Mouse (Mus musculus): ENCODE results near the gene Iqgap2.

DNA sequence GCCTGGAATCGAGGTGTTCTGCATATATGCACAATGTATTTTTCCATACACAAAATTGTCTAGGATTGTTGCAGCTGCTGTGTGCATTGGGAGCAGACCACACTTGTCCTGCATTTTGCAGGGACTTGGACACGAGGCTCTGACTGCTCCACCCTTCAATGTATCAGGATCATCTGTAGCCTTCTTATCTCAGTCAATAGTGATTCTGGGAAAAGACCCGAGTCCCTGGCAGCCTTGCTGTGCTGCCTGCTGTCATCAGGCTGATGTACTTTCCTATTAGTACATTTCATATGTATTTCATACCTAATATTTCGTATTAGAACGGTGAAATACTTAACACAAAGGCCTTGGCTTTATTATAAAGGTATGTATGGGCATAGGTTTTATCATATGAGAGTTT is 221.2 kb downstream of the Iqgap2 start:
- TF ChIP-seq CTCF (IDR thresholded peaks at IDR 0.05; ENCODE audit: borderline replicate concordance, extremely low read depth, insufficient read depth, insufficient read length) (no peak), POLR2A (IDR thresholded peaks at IDR 0.05; ENCODE audit: borderline replicate concordance, extremely low read depth, insufficient read depth, insufficient read length, poor library complexity, severe bottlenecking) (no peak)

All from brain, embryonic 14.5 days (tissue).